Mouse (Mus musculus) embryonic facial prominence, embryonic 12.5 days (tissue): ENCODE data around the gene Plxnc1. TPM values are rescaled to one million over a fixed set of nuclear protein-coding genes. Genes with fewer than 3 reads are reported as not detected.

ENCODE experiments used
- ATAC-seq: fragments of 200-750 bp; cut with Nextera tagmentation; 2 replicates; pipeline ENCODE4 v1.8.0; 2017; ENCODE audit not compliant: insufficient number of reproducible peaks, insufficient read depth, low FRiP score, low TSS enrichment
- H3K27ac ChIP-seq: fragments of 300-500 bp; sonication (generic); 2 replicates; pipeline ENCODE4 v1.5.1; 2016; ENCODE audit warnings: mild to moderate bottlenecking
- H3K27me3 ChIP-seq: fragments of 300-500 bp; sonication (generic); 2 replicates; pipeline ENCODE4 v1.6.1; 2016; ENCODE audit warnings: mild to moderate bottlenecking, moderate library complexity
- H3K36me3 ChIP-seq: fragments of 300-500 bp; sonication (generic); 2 replicates; pipeline ENCODE4 v1.6.1; 2016; ENCODE audit warnings: mild to moderate bottlenecking
- H3K4me1 ChIP-seq: fragments of 300-500 bp; sonication (generic); 2 replicates; pipeline ENCODE4 v1.6.1; 2016
- H3K4me2 ChIP-seq: fragments of 300-500 bp; sonication (generic); replicated peaks from 2 replicates; pipeline ENCODE4 v1.6.1; 2016; ENCODE audit warnings: mild to moderate bottlenecking, moderate library complexity
- H3K4me3 ChIP-seq: fragments of 300-500 bp; sonication (generic); 2 replicates; pipeline ENCODE4 v1.5.1; 2016; ENCODE audit warnings: mild to moderate bottlenecking
- H3K9ac ChIP-seq: fragments of 300-500 bp; sonication (generic); 2 replicates; pipeline ENCODE4 v1.6.1; 2016; ENCODE audit warnings: mild to moderate bottlenecking, moderate library complexity
- H3K9me3 ChIP-seq: fragments of 300-500 bp; sonication (generic); 2 replicates; pipeline ENCODE4 v1.6.1; 2016; ENCODE audit warnings: mild to moderate bottlenecking, moderate library complexity
- WGBS: fragments of 180-500 bp; shearing (Covaris S2); methylation state at CpG from one replicate; pipeline ENCODE4 v1.1.7; 2016; 5-methylcytosine and 5-hydroxymethylcytosine counted together
- polyA plus RNA-seq: library from polyadenylated mRNA; unstranded; fragments of >200 nt; fragmentation: Nextera tagmentation; extraction: Ambion mirVana; gene quantifications from 2 replicates; pipeline ENCODE4 v1.2.1, GENCODE M21; 2016

Plxnc1 gene
- polyA plus RNA-seq, 1 experiment from 2014 or later: 3.5 TPM

DNA sequence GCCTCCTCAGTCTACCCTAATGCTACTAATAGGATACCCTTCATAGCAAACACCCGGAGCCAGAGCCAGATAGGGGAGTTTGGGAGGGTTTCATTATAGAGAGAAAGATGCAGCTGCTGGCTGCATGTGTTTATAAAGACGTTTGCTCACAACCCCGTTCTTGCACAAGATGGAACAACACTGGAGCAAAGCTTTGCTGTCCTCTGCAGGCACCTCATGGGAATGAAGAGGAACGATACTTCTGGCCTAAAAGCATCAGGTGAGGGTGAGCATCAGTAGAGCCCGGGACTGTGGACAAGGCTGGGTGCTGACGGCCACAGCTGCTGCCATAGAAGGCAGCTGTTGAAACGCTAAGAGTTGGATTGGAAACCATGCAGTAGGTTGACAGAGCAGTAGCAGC, 137.3 kb downstream of the Plxnc1 start:
- Histone ChIP-seq H3K9ac (no peak overlapping the region), H3K9me3 (no peaks in the 10 kb centered on the region), H3K4me2 (no peak overlapping the region), H3K4me3 (no peak overlapping the region), H3K27me3 (no peaks in the 10 kb centered on the region; the same call in 1 of the 2 replicates), H3K27ac (no peak overlapping the region), H3K4me1 (0 out of 2 replicates have a peak, but pooled peaks cover 5% of the 10 kb centered on the region), H3K36me3 (no peaks in the 10 kb centered on the region)
- WGBS: 75% methylated on average over 7 of the region's 7 CpGs
- no peak for ATAC-seq

- Histone ChIP-seq H3K27me3 (no peaks in the 10 kb centered on the region; the same call in 1 of the 2 replicates), H3K9me3 (no peaks in the 10 kb centered on the region), H3K4me2 (no peak overlapping the region), H3K4me3 (no peak overlapping the region), H3K27ac (no peak overlapping the region), H3K9ac (no peak overlapping the region), H3K36me3 (no peaks in the 10 kb centered on the region), H3K4me1 (0 out of 2 replicates have a peak, but pooled peaks cover 5% of the 10 kb centered on the region)
- WGBS: 65% methylated on average over 1 of the region's 1 CpGs
- ATAC-seq: no peak
Measured at GRCm38 (mm10) chr10:94804909-94805220, 139.8 kb downstream of the Plxnc1 start.

GRCm38 (mm10) chr10:94804029-94804908, 140.4 kb downstream of the Plxnc1 start:
- Histone ChIP-seq H3K27me3 (no peaks in the 10 kb centered on the region; the same call in 1 of the 2 replicates), H3K9ac (no peak overlapping the region), H3K4me3 (no peak overlapping the region), H3K36me3 (no peaks in the 10 kb centered on the region), H3K4me2 (no peak overlapping the region), H3K27ac (no peak overlapping the region), H3K4me1 (0 out of 2 replicates have a peak, but pooled peaks cover 5% of the 10 kb centered on the region), H3K9me3 (no peaks in the 10 kb centered on the region)
- 68% methylated on average over 10 of the region's 10 CpGs for WGBS
- ATAC-seq: no peak

DNA sequence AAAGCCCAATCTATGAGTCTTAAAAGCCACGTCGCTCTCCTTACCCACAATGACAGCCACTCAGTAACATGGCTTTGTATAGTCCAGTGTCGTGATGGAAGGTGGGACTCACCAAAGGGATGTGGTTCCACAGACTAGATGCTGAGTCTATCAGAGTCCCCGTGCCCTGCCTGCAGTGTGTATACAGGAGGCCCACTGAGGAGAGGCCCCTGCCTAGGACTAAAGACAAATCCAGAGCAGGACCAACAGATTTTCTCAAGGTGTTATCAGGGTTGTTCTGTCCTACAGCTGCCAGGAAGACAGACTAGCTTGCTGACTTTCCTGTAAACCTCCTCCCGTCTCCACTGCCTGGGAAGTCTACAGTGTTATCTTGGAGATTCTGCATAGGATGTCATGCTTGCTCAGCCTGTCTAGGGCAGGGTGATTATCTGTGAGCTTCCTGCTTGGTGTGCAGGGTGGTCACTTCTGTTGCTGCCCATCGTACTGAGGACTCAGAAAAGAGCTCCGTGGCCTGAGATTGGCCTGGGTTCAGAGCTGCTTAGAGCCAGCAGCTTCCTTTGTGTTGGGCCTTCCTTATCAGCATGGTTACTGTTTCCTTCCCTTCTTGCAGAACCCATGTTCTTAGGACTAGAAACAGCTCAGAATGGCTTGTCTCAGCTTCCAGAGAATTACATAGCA, 143.8 kb downstream of the Plxnc1 start:
- WGBS: 89% methylated on average over 7 of the region's 7 CpGs
- no peak overlapping the region for H3K27ac ChIP-seq
- H3K4me3 ChIP-seq: no peak overlapping the region
- H3K4me1 ChIP-seq: 0 out of 2 replicates have a peak, but pooled peaks cover 5% of the 10 kb centered on the region
- no peak for ATAC-seq
- H3K4me2 ChIP-seq: no peak overlapping the region
- no peaks in the 10 kb centered on the region for H3K9me3 ChIP-seq
- H3K36me3 ChIP-seq: no peaks in the 10 kb centered on the region; the same call in 1 of the 2 replicates
- no peak overlapping the region for H3K9ac ChIP-seq
- H3K27me3 ChIP-seq: no peaks in the 10 kb centered on the region

DNA sequence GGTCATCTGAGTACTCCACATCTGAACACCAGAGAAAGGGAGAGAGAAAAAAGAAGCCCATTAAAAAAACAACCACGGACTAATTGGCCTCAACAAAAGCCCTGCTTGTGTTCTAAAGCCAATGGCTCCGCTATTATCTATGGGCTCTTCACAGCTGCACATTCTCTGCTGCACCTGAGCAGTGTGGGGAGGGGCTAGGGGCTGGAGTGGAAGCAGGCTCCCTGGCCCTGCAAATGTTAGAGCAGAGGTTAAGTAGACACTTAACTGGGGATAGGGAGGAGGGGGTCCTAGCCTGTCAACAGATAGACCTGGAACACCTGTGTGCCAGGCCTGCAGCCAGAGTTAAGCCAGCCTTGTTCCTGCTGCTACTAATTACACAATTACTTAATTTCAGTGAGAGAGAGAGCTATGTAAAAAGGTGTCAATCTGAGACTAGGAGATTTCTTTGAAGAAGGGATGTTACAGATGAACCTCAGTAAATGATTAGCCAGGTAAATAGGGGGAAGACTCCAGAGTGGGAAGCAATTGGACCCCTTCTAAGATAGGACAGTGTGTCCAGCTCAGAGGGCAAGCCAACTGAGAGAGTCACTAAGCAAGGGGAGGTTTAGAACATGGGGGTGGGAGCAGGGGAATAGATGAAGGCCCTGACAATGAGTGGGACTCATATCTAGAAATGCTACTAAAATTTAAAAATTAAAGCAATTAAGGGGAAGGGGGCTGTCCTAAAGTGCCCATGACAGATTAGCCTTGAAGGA, 145.0 kb downstream of the Plxnc1 start:
- no peaks in the 10 kb centered on the region for H3K27me3 ChIP-seq
- H3K4me1 ChIP-seq: 0 out of 2 replicates have a peak, but pooled peaks cover 5% of the 10 kb centered on the region
- no peak overlapping the region for H3K27ac ChIP-seq
- H3K4me2 ChIP-seq: no peak overlapping the region
- ATAC-seq: no peak
- H3K9me3 ChIP-seq: no peaks in the 10 kb centered on the region
- 49% methylated on average over 2 of the region's 2 CpGs for WGBS
- no peaks in the 10 kb centered on the region; the same call in 1 of the 2 replicates for H3K36me3 ChIP-seq
- no peak overlapping the region for H3K9ac ChIP-seq
- no peak overlapping the region for H3K4me3 ChIP-seq

GRCm38 (mm10) chr10:94798128-94798527, 146.5 kb downstream of the Plxnc1 start:
- 82% methylated on average over 5 of the region's 5 CpGs for WGBS
- no peaks in the 10 kb centered on the region for H3K4me1 ChIP-seq
- no peak overlapping the region for H3K27ac ChIP-seq
- H3K27me3 ChIP-seq: no peaks in the 10 kb centered on the region
- ATAC-seq: no peak
- no peaks in the 10 kb centered on the region for H3K9me3 ChIP-seq
- H3K4me3 ChIP-seq: no peak overlapping the region
- H3K36me3 ChIP-seq: no peaks in the 10 kb centered on the region; the same call in 1 of the 2 replicates
- no peak overlapping the region for H3K4me2 ChIP-seq
- H3K9ac ChIP-seq: no peak overlapping the region

GRCm38 (mm10) chr10:94794666-94795244, 149.9 kb downstream of the Plxnc1 start:
- 91% methylated on average over 5 of the region's 5 CpGs for WGBS
- no peak overlapping the region for H3K4me3 ChIP-seq
- H3K27me3 ChIP-seq: no peaks in the 10 kb centered on the region
- H3K4me2 ChIP-seq: no peak overlapping the region
- no peaks in the 10 kb centered on the region for H3K4me1 ChIP-seq
- no peaks in the 10 kb centered on the region for H3K9me3 ChIP-seq
- no peak overlapping the region for H3K9ac ChIP-seq
- ATAC-seq: no peak
- H3K36me3 ChIP-seq: peaks cover 6% of the 10 kb centered on the region
- no peak overlapping the region for H3K27ac ChIP-seq

GRCm38 (mm10) chr10:94793914-94794313, 150.7 kb downstream of the Plxnc1 start:
- WGBS: 92% methylated on average over 3 of the region's 3 CpGs
- Histone ChIP-seq H3K36me3 (peaks cover 12% of the 10 kb centered on the region), H3K4me3 (no peak overlapping the region), H3K4me2 (no peak overlapping the region), H3K9ac (no peak overlapping the region), H3K4me1 (no peaks in the 10 kb centered on the region), H3K27ac (no peak overlapping the region), H3K27me3 (no peaks in the 10 kb centered on the region), H3K9me3 (no peaks in the 10 kb centered on the region)
- no peak for ATAC-seq

- Histone ChIP-seq H3K27ac (no peak overlapping the region), H3K4me3 (no peak overlapping the region), H3K4me1 (no peaks in the 10 kb centered on the region), H3K4me2 (no peak overlapping the region), H3K9ac (no peak overlapping the region), H3K9me3 (no peaks in the 10 kb centered on the region), H3K27me3 (no peaks in the 10 kb centered on the region), H3K36me3 (peaks cover 19% of the 10 kb centered on the region)
- no peak for ATAC-seq
- 75% methylated on average over 3 of the region's 3 CpGs for WGBS
Measured at GRCm38 (mm10) chr10:94789205-94789604, 155.4 kb downstream of the Plxnc1 start.

DNA sequence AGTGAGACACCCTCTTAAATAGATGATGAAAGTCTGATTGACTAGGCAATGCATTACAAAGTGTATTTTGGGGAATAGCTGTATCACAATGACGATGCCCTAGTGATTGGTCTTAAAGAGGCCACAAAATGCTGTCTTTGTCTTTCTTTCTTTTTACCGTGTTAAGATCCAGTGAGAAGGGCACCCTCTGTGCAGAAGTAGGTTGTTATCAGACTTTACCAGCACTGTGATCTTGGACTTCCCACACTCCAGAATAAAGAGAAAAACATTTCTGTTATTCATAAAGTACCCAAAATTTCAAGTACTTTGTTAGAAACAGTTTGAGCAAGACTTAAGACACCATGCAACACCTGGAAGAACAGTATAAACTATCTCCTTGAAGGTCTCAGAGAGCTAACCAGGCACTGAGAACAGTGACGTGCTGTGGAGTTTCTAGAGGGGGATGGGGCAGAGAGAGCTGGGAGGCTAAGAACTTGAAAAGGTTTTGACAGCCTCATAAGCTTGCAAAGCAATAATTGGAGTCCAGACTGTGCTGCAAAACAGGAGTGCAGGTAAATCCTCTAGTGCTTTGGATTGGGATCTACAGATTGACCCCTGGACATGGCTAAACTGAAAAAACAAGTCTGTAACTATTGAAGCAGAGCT, 163.9 kb downstream of the Plxnc1 start:
- H3K27me3 ChIP-seq: no peaks in the 10 kb centered on the region
- no peaks in the 10 kb centered on the region for H3K9me3 ChIP-seq
- no peak overlapping the region for H3K27ac ChIP-seq
- peaks cover 5% of the 10 kb centered on the region; the same call in 1 of the 2 replicates for H3K36me3 ChIP-seq
- no peak overlapping the region for H3K4me3 ChIP-seq
- no peaks in the 10 kb centered on the region for H3K4me1 ChIP-seq
- 74% methylated on average over 3 of the region's 3 CpGs for WGBS
- no peak overlapping the region for H3K4me2 ChIP-seq
- no peak overlapping the region for H3K9ac ChIP-seq
- no peak for ATAC-seq

DNA sequence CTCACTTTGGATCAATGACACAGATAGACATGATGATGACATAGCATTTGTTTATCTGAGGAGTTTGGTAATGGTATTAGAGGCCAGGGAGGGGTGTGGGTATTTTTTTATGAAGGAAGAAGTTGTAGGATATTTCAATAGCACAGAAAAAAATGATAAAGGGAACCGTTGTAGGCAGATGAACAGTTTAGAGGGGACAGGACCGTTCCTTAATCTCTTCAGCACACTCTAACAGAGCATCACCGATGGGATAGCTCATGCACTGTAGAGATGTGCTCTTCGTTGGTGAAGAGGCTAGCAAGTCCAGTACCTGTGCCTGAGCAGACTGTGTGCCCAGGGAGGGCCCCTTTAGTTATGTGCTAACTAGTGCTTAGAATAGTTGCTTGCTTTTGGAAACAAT, 165.3 kb downstream of the Plxnc1 start:
- ATAC-seq: no peak
- H3K9me3 ChIP-seq: no peaks in the 10 kb centered on the region
- no peak overlapping the region for H3K27ac ChIP-seq
- no peak overlapping the region for H3K9ac ChIP-seq
- no peaks in the 10 kb centered on the region for H3K4me1 ChIP-seq
- no peak overlapping the region for H3K4me2 ChIP-seq
- H3K36me3 ChIP-seq: peaks cover 5% of the 10 kb centered on the region; the same call in 1 of the 2 replicates
- no peaks in the 10 kb centered on the region for H3K27me3 ChIP-seq
- 92% methylated on average over 4 of the region's 4 CpGs for WGBS
- H3K4me3 ChIP-seq: no peak overlapping the region
